Mouse (Mus musculus) brain, adult 2 months (tissue): ENCODE data around the gene Ptpn14.

ENCODE experiments used
- DNase-seq: peaks from one replicate; pipeline ENCODE4 v3.0.0; 2011; ENCODE audit warnings: low read depth, low spot score

Gene Ptpn14

GRCm38 (mm10) chr1:189717546-189717945, 10.5 kb upstream of the Ptpn14 start:
- no peak for DNase-seq

- DNase-seq, result no peak
Measured at GRCm38 (mm10) chr1:189718600-189718999, 9.5 kb upstream of the Ptpn14 start.

- no peak for DNase-seq
Measured at GRCm38 (mm10) chr1:189726121-189726520, 1.9 kb upstream of the Ptpn14 start.

DNA sequence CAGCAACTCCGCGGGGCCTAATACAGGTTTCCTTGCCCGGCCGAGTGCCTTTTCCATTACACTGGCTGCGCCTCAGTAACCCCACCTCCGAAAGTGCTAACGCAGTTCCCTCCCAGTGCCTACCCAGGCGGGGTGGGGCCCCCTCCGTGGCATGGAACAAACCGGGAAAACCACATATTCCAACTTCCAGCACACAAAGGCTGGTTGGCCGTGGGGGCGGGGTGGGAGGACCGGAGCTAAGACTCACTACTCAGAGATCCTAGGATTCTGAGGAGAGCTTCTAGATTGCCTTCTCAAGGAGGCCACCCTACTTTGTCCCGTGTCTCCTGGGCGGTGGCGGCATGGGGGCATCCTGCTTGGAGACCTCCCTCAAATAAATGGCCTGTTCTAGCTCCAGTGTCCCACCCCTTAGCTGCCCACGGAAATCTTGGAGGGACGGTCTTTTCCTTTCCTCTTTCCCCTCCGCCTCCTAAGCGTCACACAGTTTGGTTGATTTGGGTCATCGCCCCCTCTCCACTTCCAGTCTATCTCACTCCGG, 653 bp upstream of the Ptpn14 start:
- DNase-seq, result peak; percentile 24

DNA sequence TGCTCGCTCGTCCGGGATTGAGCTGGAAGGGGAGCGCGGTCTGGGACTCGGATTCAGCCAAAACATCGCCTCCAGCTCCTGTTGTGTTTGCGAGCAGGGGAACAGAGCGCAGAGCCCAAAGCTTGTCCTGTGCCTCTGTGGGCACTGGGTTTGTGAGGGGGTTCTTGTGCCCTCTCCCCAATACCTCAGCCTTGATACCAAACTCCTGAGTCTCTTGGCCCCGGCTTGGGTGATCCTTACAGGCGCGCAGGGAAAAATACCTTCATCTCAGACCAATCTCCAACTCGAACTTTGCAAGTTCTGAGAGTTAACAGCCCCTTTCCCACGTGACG, 682 bp downstream of the Ptpn14 start:
- no peak for DNase-seq

DNA sequence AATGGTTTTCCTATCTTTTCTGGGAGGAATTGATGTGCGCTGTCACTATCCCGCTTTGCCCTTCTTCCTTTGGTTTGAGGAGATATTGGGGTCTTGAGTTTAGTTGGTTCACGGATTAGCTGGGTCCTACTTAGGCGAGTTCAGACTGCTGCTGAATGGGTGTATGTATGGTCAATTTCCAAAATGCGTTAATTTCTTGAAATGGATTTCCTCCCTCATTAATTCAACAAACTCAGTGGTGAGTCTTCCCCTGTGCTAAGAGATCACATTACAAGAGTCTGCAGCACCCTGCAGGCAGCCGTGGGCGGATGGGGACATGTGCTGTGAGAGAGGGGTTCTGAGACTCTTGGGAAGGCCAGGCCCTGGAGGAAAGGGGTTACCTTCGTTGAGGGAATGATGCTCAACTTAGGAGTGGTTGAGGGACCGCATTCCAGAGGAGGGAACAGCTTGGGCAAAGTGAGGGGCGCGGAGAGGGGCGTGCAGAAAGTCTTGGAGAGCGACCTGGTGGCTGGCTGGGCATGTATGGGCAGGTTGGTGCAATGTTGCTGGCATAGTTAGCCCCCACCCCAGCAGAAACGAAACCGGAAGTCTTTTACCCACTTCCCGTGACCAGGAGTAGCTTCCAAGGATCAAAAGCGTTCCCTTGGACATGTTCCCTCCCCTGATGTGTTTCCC, 1.2 kb downstream of the Ptpn14 start:
- DNase-seq, result no peak

- DNase-seq, result no peak
Measured at GRCm38 (mm10) chr1:189731697-189732096, 3.6 kb downstream of the Ptpn14 start.

- no peak for DNase-seq
Measured at GRCm38 (mm10) chr1:189732156-189732555, 4.1 kb downstream of the Ptpn14 start.

- DNase-seq, result no peak
Measured at GRCm38 (mm10) chr1:189740075-189740474, 12.0 kb downstream of the Ptpn14 start.

- no peak for DNase-seq
Measured at GRCm38 (mm10) chr1:189742041-189742440, 14.0 kb downstream of the Ptpn14 start.

DNA sequence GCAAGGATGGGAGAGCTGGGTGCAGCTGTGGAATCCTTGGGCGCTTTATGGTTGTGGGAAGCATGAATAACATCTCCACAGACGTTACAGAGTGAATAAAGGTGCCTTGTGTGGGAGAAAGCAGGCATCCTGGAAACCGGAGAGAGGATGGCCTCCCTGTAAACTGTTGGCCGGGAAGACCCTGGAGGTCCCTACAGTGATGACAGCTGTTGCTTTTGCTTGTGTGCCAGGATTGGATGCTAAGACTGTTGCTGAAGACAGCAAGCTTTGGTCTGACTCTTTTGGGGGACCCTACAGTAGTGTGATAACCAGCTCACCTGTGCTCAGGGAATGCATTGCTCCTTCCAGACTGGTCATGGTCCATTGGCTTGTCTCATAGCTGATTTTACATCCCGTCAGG, 15.1 kb downstream of the Ptpn14 start:
- DNase-seq, result no peak

DNA sequence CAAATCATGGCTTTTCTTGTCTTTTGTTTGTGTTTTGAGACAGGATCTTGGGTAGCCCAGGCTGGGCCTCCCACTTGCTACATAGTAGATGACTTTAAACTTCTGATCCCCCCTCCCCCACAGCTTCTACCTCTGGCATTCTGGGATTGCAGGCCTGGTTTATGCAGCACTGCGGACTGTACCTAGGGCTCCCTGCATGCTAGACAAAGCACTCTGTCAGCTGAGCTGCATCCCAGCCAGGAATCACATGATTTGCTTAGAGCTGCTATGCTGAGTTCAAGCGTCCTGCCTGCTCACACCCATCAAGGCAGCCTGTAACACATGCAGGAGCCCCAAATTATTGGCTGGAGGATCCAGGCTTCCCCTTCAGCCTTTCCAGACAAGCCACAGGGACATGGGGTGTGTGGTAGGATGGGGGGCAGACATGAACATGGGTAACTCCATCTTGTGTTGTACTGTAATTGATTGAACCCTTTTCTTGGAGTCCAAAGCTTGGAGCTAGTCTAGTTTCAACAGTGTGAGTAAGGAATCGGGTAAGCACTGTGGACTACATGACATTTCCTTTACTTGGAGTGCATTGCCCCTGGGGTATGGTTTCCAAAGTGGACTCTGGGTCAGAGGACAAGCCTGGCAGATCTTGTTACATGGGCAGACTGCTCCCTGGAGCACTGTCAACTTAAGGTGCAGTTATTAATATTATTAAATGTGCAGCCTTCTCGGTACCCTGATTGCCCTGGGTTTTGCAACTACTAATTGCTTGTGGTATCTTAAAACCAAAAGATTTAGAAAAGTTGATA, 17.0 kb downstream of the Ptpn14 start:
- DNase-seq, result no peak

GRCm38 (mm10) chr1:189746520-189746919, 18.5 kb downstream of the Ptpn14 start:
- DNase-seq, result no peak

- DNase-seq, result no peak
Measured at GRCm38 (mm10) chr1:189749789-189750188, 21.7 kb downstream of the Ptpn14 start.

GRCm38 (mm10) chr1:189750233-189750632, 22.2 kb downstream of the Ptpn14 start:
- peak; percentile 58 for DNase-seq

DNA sequence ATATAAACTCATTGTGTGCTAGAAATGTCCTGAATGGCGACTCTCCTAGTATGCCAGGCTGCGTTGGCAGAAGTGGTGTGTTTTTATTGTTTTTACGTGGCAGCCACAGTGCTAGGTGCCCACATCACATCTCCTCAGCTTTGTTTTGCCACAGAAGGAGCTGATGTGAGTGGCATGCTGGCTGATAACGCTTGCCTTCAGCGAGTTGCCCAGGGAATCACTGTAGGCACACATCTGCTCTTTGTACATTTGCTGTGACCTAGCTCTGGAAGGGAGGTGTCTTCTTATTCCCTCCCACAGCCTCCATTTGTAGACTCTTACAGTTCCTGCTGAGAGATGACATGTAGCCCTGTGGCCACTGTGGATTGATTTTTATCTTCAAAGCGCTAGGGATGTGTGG, 24.2 kb downstream of the Ptpn14 start:
- no peak for DNase-seq

GRCm38 (mm10) chr1:189755072-189755471, 27.0 kb downstream of the Ptpn14 start:
- DNase-seq, result no peak

DNA sequence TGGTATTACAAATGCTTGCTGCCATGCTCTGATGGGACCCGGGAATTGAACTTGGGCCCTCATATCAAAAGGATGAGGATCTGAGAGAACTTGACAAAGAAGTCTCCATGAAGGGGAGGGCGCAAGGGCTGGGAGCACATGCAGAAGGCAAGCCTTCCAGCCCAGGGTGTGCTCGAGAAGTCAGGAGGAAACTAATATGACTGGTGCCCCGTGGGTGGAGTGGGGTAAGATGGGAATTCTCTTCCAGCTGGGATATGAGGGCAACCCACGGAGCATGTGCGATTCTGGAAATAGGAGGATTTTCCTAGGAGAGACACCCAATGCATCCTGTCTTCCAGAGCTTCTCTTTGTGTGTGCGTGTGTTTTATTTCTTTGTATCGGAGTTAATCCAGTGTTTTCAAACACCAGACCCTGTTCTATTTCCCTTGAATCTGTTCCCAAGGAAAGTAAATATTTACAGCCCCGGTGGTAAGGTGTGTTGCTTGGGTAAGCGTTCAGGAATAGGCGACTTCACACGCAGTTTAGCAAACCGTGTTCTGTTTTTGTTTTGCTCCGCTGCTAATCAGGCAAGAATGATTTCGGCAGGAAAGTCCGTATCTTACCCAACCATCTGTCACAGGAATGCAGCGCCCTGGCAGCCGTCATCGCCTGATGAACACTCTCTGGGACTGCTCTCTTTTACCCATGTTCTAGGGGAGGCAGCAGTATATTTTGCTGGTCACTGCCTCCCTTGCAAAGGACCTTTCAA, 28.4 kb downstream of the Ptpn14 start:
- peak; percentile 63 for DNase-seq

DNA sequence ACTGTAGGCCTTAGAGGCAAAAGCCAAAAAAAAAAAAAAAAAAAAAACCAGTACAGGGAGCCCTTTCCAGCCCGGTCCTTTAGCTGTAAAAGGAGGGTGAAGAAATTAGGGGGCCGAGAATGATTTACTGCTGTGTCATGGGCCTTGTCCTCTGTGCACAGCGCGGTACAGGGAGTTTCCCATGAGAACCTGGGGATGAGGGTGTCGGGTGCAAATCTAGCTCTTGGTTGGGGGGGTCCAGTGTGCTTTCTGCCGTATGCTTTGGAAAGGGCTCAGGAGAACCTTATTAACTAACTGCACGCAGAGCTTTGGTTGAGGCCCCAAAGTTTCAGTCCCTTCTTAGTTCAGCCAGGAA, 29.0 kb downstream of the Ptpn14 start:
- no peak for DNase-seq

GRCm38 (mm10) chr1:189761581-189762021, 33.5 kb downstream of the Ptpn14 start:
- peak; percentile 67 for DNase-seq

GRCm38 (mm10) chr1:189764258-189764657, 36.2 kb downstream of the Ptpn14 start:
- DNase-seq, result no peak

DNA sequence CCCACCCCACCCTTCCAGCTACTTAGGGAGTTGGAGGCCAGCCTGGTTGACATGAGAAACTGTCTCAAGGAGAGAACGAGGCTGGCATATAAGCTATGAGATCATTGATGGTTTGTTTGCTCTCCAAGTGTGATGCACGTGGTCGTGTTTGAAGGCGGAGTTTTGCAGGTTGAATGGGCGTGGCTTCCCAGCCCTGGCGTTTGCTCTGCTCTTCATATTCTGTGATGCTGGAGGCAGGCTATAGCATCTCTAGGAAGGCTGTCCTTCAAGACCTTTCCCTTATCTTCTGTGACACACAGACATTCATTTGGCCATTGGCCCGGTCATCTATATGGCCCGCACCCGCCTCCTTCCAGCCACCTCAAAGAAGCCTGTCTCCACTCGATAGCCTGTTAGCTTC, 39.1 kb downstream of the Ptpn14 start:
- DNase-seq, result no peak
